Mouse (Mus musculus): Measurements from ENCODE around the gene Astn1. TPM values are rescaled to one million over a fixed set of nuclear protein-coding genes. Genes with fewer than 3 reads are reported as not detected.

The Astn1 gene
- total and polyA plus RNA-seq, 2 experiments, result 0.02 to 0.55 TPM

- no peak overlapping the region for H3K27ac ChIP-seq (replicated peaks; ENCODE audit: insufficient read depth, low read depth, low read length)
- H3K4me1 ChIP-seq (ENCODE audit: control insufficient read depth, insufficient read depth, low read length), result no peaks in the 10 kb centered on the region
- H3K9ac ChIP-seq (ENCODE audit: low read depth, low read length), result no peak overlapping the region
- H3K4me3 ChIP-seq (ENCODE audit: insufficient read depth, low read depth, low read length), result no peak overlapping the region
- DNase-seq (ENCODE audit: extremely low read depth, low read depth, low spot score), result no peak
- TF ChIP-seq POLR2A (IDR thresholded peaks at IDR 0.05; ENCODE audit: extremely low read depth, insufficient read depth, low read length) (no peak), CTCF (IDR thresholded peaks at IDR 0.05; ENCODE audit: low read depth, low read length) (no peak)
- no peaks in the 10 kb centered on the region for H3K79me2 ChIP-seq (ENCODE audit: control insufficient read depth, insufficient read depth, low read length)
- no peaks in the 10 kb centered on the region for H3K36me3 ChIP-seq (ENCODE audit: control insufficient read depth, insufficient read depth, low read length)
- 97% methylated on average over 1 of the region's 1 CpGs for WGBS
- no peaks in the 10 kb centered on the region for H3K27me3 ChIP-seq (ENCODE audit: control insufficient read depth, insufficient read depth, low read length)
Measured at GRCm38 (mm10) chr1:158604149-158604548, 242.1 kb downstream of the Astn1 start.

GRCm38 (mm10) chr1:158605597-158605996 is 243.5 kb downstream of the Astn1 start:
- Histone ChIP-seq H3K27ac (replicated peaks; ENCODE audit: insufficient read depth, low read depth, low read length) (no peak overlapping the region), H3K27me3 (ENCODE audit: control insufficient read depth, insufficient read depth, low read length) (no peaks in the 10 kb centered on the region), H3K36me3 (ENCODE audit: control insufficient read depth, insufficient read depth, low read length) (no peaks in the 10 kb centered on the region), H3K4me3 (ENCODE audit: insufficient read depth, low read depth, low read length) (no peak overlapping the region), H3K4me1 (ENCODE audit: control insufficient read depth, insufficient read depth, low read length) (no peaks in the 10 kb centered on the region), H3K79me2 (ENCODE audit: control insufficient read depth, insufficient read depth, low read length) (no peaks in the 10 kb centered on the region), H3K9ac (ENCODE audit: low read depth, low read length) (no peak overlapping the region)
- WGBS, result 78% methylated on average over 4 of the region's 4 CpGs
- TF ChIP-seq CTCF (IDR thresholded peaks at IDR 0.05; ENCODE audit: low read depth, low read length) (no peak), POLR2A (IDR thresholded peaks at IDR 0.05; ENCODE audit: extremely low read depth, insufficient read depth, low read length) (no peak)
- no peak for DNase-seq (ENCODE audit: extremely low read depth, low read depth, low spot score)

GRCm38 (mm10) chr1:158606324-158606723 is 244.3 kb downstream of the Astn1 start:
- H3K4me3 ChIP-seq (ENCODE audit: insufficient read depth, low read depth, low read length), result no peak overlapping the region
- no peaks in the 10 kb centered on the region for H3K27me3 ChIP-seq (ENCODE audit: control insufficient read depth, insufficient read depth, low read length)
- no peaks in the 10 kb centered on the region for H3K4me1 ChIP-seq (ENCODE audit: control insufficient read depth, insufficient read depth, low read length)
- H3K79me2 ChIP-seq (ENCODE audit: control insufficient read depth, insufficient read depth, low read length), result no peaks in the 10 kb centered on the region
- DNase-seq (ENCODE audit: extremely low read depth, low read depth, low spot score), result no peak
- WGBS, result 89% methylated on average over 10 of the region's 10 CpGs
- no peaks in the 10 kb centered on the region for H3K36me3 ChIP-seq (ENCODE audit: control insufficient read depth, insufficient read depth, low read length)
- TF ChIP-seq CTCF (IDR thresholded peaks at IDR 0.05; ENCODE audit: low read depth, low read length), result no peak
- TF ChIP-seq POLR2A (IDR thresholded peaks at IDR 0.05; ENCODE audit: extremely low read depth, insufficient read depth, low read length), result no peak
- no peak overlapping the region for H3K27ac ChIP-seq (replicated peaks; ENCODE audit: insufficient read depth, low read depth, low read length)
- no peak overlapping the region for H3K9ac ChIP-seq (ENCODE audit: low read depth, low read length)

- H3K4me1 ChIP-seq (ENCODE audit: control insufficient read depth, insufficient read depth, low read length), result no peaks in the 10 kb centered on the region
- DNase-seq (ENCODE audit: extremely low read depth, low read depth, low spot score), result no peak
- no peaks in the 10 kb centered on the region for H3K27me3 ChIP-seq (ENCODE audit: control insufficient read depth, insufficient read depth, low read length)
- TF ChIP-seq CTCF (IDR thresholded peaks at IDR 0.05; ENCODE audit: low read depth, low read length), result no peak
- no peak for TF ChIP-seq POLR2A (IDR thresholded peaks at IDR 0.05; ENCODE audit: extremely low read depth, insufficient read depth, low read length)
- H3K79me2 ChIP-seq (ENCODE audit: control insufficient read depth, insufficient read depth, low read length), result no peaks in the 10 kb centered on the region
- H3K4me3 ChIP-seq (ENCODE audit: insufficient read depth, low read depth, low read length), result no peak overlapping the region
- 77% methylated on average over 1 of the region's 1 CpGs for WGBS
- no peak overlapping the region for H3K27ac ChIP-seq (replicated peaks; ENCODE audit: insufficient read depth, low read depth, low read length)
- H3K36me3 ChIP-seq (ENCODE audit: control insufficient read depth, insufficient read depth, low read length), result no peaks in the 10 kb centered on the region
- no peak overlapping the region for H3K9ac ChIP-seq (ENCODE audit: low read depth, low read length)
Measured at GRCm38 (mm10) chr1:158607201-158607600, 245.1 kb downstream of the Astn1 start.

- no peaks in the 10 kb centered on the region for H3K36me3 ChIP-seq (ENCODE audit: control insufficient read depth, insufficient read depth, low read length)
- H3K9ac ChIP-seq (ENCODE audit: low read depth, low read length), result no peak overlapping the region
- H3K27me3 ChIP-seq (ENCODE audit: control insufficient read depth, insufficient read depth, low read length), result no peaks in the 10 kb centered on the region
- no peaks in the 10 kb centered on the region for H3K4me1 ChIP-seq (ENCODE audit: control insufficient read depth, insufficient read depth, low read length)
- no peaks in the 10 kb centered on the region for H3K79me2 ChIP-seq (ENCODE audit: control insufficient read depth, insufficient read depth, low read length)
- TF ChIP-seq CTCF (IDR thresholded peaks at IDR 0.05; ENCODE audit: low read depth, low read length) (no peak), POLR2A (IDR thresholded peaks at IDR 0.05; ENCODE audit: extremely low read depth, insufficient read depth, low read length) (no peak)
- H3K27ac ChIP-seq (replicated peaks; ENCODE audit: insufficient read depth, low read depth, low read length), result no peak overlapping the region
- 79% methylated on average over 1 of the region's 1 CpGs for WGBS
- no peak overlapping the region for H3K4me3 ChIP-seq (ENCODE audit: insufficient read depth, low read depth, low read length)
- DNase-seq (ENCODE audit: extremely low read depth, low read depth, low spot score), result no peak
Measured at GRCm38 (mm10) chr1:158615202-158615601, 253.1 kb downstream of the Astn1 start.

- Histone ChIP-seq H3K4me1 (ENCODE audit: control insufficient read depth, insufficient read depth, low read length) (no peaks in the 10 kb centered on the region), H3K27ac (replicated peaks; ENCODE audit: insufficient read depth, low read depth, low read length) (no peak overlapping the region), H3K36me3 (ENCODE audit: control insufficient read depth, insufficient read depth, low read length) (no peaks in the 10 kb centered on the region), H3K9ac (ENCODE audit: low read depth, low read length) (no peak overlapping the region), H3K27me3 (ENCODE audit: control insufficient read depth, insufficient read depth, low read length) (no peaks in the 10 kb centered on the region), H3K4me3 (ENCODE audit: insufficient read depth, low read depth, low read length) (no peak overlapping the region), H3K79me2 (ENCODE audit: control insufficient read depth, insufficient read depth, low read length) (no peaks in the 10 kb centered on the region)
- DNase-seq (ENCODE audit: extremely low read depth, low read depth, low spot score), result no peak
- WGBS, result 83% methylated on average over 4 of the region's 4 CpGs
- TF ChIP-seq CTCF (IDR thresholded peaks at IDR 0.05; ENCODE audit: low read depth, low read length) (no peak), POLR2A (IDR thresholded peaks at IDR 0.05; ENCODE audit: extremely low read depth, insufficient read depth, low read length) (no peak)
Measured at GRCm38 (mm10) chr1:158617943-158618342, 255.9 kb downstream of the Astn1 start.
